Mouse (Mus musculus): ENCODE measurements at regions not wholly inside any gene's neighbourhood (a gene's known extent, or its start where the extent isn't known, plus 50 kb on each side); places are given as distances from the start of the nearest gene placed in this dataset.

DNA sequence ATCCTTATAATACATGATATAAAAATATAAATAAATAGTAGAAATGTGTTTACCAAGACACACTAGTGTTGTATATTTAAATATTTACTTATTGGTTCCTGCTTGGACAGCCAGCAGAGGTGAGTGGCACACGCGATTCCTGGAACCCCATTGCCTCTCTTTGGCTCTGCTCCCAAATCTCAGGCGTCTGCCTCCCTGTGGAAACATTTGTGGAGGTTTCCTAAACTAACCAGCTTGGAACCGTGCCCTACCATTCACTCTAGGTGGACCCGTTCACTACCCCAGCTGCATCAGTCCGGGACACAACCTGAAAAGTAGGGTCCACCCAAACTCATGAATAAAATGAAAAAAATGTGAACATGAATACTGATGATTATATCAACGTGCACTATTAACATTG is 404.0 kb upstream of the Defb41 start:
- no peak for DNase-seq

DNA sequence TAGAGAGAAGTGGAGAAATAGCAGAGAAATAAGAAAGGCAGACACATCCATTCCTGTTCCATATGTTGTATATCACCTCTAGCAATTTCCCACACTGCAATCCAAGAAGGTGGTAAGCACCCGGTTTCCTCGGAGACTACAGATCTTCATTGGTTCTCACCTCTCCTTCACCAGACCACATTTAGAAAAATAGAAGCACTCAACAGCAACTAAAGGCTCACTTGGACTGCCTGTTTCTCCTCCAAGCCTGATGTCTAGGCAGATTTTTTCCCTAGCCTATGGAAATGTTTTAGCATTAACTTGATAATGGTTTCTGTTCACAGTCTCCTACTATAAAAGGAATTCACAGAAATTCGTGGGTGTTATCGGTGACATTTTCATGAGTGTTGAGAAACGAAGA is 403.3 kb upstream of the Defb41 start:
- no peak for DNase-seq

DNA sequence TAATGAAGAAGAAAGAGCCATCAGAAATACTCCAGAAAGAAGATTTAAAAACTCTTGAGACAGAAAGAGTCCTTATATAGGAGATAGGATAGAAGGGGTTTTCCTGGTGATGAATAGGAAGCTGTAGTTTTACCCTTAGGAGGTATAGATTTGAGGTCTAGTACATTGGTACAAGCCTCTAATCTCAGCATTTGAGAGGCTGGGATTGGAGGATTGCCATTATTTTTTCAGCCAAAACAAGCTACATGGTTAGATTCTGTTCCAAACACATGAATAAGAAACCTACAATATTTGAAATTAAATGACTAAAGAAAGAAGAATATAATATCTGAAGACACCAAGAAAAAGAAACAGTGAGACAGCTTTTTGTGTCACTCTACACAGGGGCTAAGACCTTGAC is 375.9 kb upstream of the Defb41 start:
- no peak for DNase-seq

DNA sequence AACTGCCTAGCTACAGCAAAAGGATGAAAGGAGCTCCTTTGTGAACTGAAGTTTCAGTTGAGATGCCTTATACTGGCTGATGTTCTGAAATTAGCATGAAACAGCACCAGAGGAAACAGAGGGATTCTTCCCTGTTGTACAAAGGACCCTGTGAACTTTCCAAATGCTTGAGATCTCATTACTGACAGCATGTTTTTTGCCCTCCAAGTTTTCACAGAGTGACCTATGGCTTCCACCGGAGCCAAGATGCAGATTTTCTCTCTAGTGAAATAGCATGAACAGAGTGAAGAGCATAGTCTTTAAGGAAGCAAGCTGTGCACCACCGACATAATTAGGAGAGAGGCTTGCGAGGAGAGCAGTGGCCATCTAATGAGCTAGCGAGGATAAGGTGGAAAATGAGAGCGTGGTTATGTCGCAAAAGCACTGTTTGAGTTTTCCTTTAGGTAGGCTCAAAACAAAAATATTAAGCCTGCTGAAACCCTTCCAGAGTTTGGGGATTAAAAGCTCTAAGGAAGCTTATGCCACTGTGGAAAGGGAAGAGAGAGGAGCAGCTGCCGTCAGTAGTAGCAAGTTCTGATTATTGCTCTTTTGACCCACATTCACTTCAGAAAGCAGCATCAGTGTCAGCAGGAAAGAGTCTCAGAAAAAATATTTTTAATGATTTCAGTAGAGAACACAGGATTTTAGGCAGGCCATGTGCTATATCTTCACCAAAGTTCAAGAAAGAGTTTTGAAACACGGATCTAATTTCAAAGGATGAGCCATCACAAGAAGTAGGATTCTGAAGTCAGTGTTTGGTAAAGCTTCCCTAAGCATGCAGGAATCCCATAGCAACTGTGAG is 374.7 kb upstream of the Defb41 start:
- DNase-seq = no peak

DNA sequence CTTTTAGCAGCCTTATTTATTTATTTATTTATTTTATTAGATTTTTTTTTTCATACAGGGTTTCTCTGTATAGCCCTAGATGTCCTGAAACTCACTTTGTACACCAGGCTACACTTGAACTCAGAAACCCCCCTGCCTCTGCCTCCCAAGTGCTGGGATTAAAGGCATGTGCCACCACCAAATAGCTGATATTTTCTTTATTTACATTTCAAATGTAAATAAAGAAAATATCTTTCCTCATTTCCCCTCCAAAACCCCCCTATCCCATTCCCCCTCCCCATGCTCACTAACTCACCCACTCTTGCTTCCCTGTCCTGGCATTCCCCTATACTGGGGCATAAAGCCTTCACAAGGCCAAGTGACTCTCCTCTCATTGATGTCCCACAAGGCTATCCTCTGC is 372.4 kb upstream of the Defb41 start:
- DNase-seq = no peak

DNA sequence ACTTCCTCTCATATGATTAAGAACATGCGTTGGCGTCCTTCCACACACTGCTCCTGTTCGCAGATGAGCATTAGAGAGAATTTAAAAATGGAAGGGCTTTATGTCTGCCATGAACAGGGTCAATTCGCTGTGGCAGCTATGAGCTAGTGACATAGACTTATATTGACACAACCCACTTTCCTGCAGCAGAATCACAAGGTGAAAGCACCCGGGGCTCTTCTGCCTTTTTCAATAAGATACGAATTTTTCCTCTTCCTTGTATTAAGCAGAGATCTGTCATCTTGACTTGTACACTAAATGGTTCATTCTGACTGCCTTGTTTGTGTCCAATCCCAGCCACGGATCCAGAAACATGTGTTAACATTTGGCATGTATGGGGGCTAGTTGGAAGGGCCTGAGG is 345.3 kb upstream of the Defb41 start:
- DNase-seq = no peak

DNA sequence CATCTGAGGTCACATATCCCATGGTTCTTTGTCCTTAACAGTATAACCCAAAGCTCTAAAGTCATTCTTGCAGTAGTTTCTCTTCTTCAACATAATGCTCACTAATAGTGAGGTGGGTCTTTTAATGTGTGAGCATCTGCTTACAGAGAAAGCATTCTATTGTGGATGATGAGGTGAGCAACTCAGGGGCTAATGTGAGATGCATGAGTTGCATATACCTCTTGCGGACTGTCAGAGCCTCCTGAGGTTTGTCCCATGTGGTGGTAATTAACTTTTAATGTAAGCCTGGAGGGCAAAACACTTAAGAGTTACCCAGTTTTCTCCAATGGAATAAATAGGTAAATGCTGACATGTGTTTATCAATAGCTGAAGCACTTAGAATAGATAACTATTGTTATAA is 334.9 kb upstream of the Defb41 start:
- no peak for DNase-seq

DNA sequence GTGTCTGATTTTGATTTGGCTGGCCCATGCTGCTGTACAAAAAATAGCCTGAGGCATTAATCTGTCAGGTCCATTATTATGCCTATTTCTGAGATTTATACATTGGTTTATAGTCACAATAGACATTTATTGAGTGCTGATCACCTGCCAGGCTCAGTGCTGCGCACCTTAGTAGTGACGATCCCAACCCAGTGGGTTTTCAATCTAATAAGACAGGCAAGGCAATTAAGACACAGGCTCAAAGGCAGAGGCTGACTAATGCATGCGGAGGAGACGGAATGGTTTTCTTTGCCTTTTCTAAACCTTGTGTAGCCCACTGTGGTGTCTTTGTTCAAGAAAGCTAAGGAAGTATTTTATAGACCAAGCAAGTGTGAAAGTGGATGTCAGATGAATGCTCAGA is 334.0 kb upstream of the Defb41 start:
- DNase-seq = no peak

DNA sequence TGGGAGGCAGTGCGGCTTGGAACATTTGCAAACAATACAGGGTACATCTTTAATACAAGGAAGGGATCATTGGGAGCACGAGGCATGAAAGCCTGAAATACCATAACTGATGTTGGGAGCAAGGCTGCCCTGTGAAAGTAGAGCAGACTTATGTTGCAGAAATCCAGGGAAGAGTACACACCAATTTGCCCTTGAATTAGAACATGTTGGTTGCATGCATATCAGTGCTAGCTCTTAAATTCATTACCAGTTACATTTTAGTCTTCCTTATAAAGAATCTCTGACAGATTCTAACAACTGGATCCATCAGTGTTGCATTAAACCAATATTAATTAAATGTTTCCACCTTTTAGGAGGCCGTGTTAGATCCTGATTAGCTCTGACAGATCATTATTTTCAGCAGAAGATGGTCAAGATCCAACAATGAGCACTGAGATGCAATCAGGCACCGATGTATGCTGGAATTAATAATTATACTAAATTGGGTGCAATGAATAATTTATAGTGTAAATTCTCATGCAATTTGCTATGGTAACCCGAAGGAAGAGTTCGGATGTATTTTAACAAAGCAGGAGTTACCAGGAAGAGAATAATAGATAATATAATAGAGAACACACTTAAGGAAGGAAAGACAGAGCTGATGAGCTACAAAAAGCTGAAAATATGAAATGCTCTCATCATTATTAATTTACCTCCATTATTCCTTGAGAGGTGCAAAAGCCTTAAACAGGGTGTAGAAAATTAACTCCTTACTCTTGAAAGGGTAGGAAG is 318.6 kb upstream of the Defb41 start:
- no peak for DNase-seq

DNA sequence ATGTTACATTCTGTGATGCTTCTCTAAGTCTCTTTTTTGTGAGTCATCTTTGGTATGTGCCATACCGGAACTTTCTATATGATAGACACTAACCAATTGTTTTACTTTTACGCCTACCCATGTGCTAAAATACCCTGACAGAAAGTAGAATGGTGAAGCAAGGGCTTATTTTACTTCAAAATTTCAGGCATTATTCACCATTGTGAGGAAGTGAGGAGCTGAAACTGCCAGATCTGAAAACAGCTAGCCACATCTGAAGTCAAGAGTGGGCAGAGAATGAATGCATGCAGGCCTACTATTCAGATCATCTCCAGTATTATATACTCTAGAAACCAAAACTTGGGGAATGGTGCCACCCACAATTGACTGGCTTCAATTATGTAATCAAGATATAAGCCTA is 313.7 kb upstream of the Defb41 start:
- no peak for DNase-seq

DNA sequence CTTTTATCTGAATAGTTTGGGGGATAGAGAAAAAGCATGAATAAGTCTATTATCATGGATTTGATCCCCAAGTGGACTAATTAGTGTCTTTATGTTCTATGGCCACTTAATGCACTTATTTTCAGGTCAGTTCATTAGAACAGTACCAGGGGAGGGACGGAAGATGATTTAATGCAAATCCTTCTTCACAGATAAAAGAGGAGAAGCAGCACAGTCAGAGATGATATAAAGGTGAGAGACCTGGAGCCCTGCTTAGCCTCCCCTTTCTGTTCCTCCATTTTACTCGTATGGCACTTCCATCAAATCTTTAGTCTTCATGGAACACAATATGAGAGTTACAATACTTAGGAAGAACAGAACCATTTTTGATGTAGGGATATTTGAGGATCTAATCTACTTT is 302.1 kb upstream of the Defb41 start:
- no peak for DNase-seq

DNA sequence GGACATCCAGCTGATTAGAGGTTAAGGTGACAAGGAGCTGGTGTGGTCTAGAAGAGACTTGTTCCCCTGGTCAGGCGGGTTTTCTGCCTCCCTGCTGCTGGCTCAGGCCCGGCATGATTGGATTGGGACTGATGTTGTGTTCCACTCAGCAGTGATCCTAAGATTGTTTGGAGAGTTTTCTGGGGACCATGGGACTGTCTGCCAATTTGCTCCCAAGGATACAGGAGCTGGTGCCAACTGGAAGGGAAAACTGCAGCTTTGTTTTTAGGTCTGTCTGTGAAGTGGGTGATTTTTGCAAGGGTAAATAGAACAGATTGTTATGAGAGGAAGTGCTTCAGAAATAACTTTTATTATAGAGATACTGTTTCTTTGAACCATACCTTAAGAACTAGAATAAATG is 286.3 kb upstream of the Defb41 start:
- peak in 1 of 2 experiments; percentile 3 for DNase-seq

DNA sequence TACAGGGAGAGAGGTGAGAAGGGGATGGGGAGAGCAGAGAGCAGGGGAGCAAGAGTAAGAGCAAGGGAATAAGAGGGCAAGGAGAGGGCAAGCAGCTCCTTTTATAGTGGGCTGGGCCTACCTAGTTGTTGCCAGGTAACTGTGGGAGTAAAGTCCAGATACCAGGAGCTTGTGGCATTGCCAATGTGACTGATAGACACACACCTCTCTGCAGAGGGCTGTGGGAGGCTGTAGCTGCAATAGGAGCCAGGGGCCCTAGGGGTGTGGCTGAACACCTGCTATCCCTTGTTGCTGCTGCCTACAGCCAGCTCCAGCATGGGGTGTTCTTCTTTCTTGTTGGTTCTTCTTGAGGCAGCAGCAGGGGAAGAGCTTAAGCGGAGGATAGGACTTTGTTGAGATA is 266.8 kb upstream of the Defb41 start:
- DNase-seq = no peak

DNA sequence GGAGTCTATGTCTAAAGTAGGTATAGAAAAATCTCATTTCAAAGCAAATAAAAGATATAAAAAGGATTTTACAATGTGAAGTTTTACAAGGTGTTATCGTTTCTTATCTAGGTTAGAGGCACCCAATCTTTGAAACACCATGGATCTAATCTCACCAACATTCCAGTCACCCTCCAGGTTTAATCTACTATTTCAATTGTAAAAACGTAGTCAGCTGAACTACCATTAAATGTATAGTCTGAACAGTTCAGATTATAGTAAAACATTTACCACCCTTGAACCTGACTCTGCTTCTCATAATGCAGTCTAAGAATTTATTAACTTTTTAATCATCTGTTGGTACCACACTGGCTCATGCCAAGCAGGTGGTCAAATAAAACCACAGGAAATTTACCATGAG is 259.5 kb upstream of the Defb41 start:
- DNase-seq = no peak

DNA sequence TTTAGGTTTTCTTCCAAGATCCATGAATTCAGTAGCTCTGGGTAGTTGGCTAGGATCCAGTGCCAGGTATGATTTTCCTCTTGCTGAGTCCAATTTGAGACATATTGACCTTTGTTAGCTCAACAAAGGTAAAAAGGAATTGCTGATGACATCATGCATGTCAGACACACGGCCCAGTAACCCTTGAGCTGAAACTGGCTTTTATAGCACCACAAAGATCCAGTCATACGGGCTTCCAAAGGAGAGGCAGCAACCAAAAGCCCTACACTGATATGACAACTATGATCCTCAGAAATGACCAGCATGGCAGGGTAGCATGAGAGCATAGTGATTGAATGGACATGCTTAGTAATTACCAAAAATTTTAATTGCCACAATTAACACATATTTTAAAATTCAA is 258.0 kb upstream of the Defb41 start:
- DNase-seq = no peak

DNA sequence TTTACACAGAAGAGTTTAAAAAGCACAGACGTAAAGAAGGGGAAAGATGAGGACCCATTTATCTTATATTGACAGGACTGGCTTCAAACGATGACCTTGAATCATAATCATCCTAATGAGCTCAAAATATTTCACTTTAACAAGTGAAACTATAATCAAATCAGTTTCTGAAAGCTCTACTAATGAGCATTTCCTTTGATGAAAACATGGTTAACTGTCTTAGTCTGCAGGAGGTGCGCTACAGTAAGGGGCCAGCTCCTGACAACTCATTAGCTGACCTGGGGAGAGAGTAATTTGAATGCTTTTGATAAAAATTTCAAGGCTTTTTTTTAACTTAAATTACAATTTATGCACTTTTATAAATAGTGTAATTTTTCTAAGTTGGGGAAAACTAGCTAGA is 247.8 kb upstream of the Defb41 start:
- no peak for DNase-seq

DNA sequence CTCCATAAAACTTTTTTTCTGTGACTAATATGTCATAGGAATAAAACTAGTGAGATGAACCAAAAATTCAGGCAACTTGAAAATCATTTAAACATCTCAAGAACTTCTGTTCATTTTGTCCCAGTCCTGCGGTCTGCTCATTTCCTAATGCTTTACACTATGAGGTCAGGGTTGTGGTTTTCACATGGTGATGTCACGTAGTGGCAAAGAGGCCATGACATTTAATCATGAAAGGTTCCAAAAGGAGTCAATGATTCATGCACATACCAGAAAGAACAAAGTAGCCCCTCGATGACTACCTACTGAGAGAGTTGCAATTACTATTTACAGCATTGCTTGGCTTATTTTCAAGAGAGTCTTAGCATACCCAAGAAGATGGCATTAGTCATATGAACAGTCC is 233.6 kb upstream of the Defb41 start:
- peak; percentile 52 to 60 for DNase-seq

DNA sequence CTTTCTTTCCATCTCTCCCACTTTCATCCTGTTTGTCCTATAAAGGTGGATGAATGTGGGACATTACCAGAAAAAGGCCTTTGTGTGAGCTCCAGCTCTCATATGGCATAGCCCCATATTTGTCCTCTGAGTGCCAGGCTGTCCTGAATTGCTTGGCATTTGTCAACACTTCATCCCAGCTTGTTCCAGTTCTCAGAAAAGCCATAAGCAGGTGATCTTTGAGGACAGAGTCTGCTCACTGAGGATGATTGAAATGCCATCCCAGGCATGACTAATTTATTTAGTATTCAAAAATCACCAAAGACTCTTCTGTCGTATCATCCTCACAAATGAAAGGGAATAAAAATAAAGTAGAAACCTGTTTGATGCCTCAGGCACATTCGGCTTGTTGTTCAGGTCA is 203.6 kb upstream of the Defb41 start:
- no peak for DNase-seq

DNA sequence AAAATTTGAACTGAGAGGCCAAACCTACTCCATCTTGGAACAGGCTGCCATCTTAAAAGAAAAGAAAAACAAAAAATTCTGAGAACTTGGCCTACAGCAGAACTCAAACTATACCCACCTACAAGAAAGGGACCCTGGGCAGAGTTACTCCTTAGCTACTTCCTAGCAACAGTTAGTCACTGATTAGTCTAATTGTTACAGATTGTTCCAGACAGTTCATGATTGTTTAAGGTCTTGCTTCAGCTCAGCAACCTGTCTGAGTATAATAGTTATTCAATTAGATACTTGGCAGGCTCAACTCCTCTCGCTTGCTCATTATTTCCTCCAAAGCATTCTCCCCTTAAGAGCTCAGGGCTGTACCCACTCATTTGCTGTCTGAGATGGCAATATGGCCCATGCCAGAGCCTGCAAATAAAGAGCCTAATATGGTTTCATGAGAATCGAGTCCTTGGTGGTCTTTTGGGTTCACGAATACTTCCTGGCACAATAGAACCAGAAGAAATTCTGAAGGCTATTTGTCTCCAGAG is 200.4 kb upstream of the Defb41 start:
- DNase-seq = no peak

DNA sequence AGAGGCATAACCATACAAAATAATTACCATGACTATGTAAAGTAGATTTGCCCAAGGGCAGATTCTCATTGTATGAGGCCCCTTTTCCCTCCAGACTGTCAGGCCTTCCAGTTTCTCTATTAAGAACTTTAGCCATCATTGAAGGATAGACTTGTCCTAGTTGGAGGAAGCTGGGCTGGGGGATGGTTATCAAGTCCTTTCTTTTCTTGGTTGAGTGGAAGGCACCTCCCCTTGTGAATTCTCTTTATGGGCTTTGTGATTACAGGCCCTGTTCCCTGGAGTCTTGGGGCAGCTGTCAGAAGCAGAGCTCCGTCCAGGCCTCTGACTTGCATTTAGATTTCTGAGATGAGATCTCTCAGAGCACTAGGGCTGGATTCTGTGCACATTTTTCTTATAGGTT is 198.3 kb upstream of the Defb41 start:
- DNase-seq = no peak

DNA sequence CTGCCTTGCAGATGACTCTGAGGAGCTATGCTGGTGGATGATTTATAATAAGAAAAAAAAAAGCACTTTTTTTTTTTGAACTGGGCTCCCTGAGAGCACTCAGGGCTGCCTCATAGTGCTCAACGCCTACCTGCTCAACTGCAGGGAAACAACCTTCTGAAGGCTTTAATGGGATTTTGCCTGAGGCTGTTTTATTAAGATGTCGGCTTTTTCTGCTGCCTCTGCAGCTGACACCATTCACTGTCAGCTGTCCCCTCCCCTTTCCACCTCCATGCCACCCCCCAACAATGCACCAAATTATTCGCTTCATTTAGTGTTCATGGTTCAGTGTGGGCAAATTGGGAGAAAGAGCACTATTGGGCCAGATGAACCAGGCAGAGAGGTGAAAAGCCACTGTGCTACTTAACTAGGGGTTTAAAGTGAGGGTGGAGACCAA is 151.4 kb upstream of the Defb41 start:
- DNase-seq = no peak

DNA sequence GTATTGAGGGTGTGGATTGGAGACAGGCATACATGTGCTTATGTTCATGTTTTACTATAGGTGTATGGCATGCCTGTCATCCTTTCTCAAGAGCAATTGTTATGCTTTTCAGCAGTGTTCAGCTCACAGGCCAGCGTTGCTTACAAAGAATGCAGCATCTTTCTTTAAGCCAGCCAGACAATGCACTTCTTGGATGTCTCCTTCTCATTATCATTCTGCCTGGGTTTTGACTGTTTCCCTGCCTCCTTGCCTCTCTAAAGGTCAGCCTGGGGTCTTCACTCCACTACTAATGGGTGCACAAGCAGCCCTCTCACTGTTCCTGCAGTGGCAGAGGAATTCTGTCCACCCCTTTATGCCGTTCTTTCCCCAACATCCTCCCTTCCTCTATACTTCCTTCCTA is 150.9 kb upstream of the Defb41 start:
- no peak for DNase-seq

DNA sequence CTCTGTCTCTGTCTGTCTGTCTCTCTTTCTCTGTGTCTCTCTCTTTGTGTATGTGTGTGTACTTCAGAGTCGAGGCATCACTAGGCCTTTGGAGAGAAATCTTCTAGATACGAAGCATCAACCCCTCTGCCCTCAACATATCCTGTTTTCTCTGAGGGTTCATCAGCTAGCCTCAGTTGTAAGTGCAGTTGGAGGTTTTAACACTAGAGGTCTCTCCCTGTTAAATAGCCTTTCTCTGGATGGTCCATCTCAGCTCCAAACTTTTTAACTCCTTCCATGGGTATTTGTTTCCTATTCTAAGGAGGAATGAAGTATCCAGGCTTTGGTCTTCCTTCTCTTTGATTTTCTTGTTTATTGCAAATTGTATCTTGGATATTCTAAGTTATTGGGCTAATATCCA is 147.8 kb upstream of the Defb41 start:
- DNase-seq = no peak

DNA sequence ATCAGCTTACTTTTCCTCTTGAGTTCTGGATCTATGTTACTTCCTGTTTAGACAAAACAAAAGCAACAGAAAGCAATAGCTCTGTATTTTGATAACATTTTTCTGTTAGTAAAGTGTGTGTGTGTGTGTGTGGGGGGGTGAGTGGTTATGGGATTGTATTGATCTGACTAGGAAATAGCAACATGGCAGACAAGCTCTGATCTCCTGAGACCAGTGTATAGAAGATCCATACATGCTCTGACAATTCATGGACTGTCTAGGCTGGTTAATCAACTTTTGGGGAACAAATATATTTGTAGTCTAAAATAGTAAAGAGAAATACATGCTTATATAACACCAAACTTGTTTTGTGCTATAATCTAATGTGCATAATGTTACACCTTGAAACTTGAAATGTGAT is 124.7 kb upstream of the Defb41 start:
- DNase-seq = no peak

All from adrenal gland, postnatal 36 days (tissue).